Mouse (Mus musculus) cortical plate, adult 2 months (tissue): ENCODE results near the gene Nudt2.

Experiments used
- CTCF ChIP-seq: fragments of 200-500 bp; IDR thresholded peaks from 2 replicates; pipeline ENCODE4 v1.5.1; 2011; ENCODE audit warnings: mild to moderate bottlenecking, control low read depth, low read length; ENCODE audit not compliant: insufficient read depth; ENCODE audit errors: extremely low read depth
- POLR2A ChIP-seq: fragments of 200-500 bp; IDR thresholded peaks from 2 replicates; pipeline ENCODE4 v1.6.1; 2011; ENCODE audit warnings: mild to moderate bottlenecking, low read length, control low read depth; ENCODE audit not compliant: insufficient read depth; ENCODE audit errors: extremely low read depth

GRCm38 (mm10) chr4:41517233-41517632 lies 52.3 kb downstream of the Nudt2 start, which contains the start of gene 1110017D15Rik:
- no peak for TF ChIP-seq CTCF
- TF ChIP-seq POLR2A = no peak
